Mouse (Mus musculus) liver, adult 2 months (tissue): ENCODE results near the gene Gnai2.

Source experiments
- CTCF ChIP-seq: fragments of 200-500 bp; IDR thresholded peaks from 2 replicates; pipeline ENCODE4 v1.5.1; 2011; ENCODE audit warnings: low read depth, low read length, control low read depth
- POLR2A ChIP-seq: fragments of 200-500 bp; IDR thresholded peaks from 2 replicates; pipeline ENCODE4 v1.6.1; 2011; ENCODE audit warnings: low read length, control low read depth; ENCODE audit not compliant: insufficient read depth; ENCODE audit errors: extremely low read depth

GRCm38 (mm10) chr9:107583174-107583573, 52.0 kb downstream of the Gnai2 start:
- no peak for TF ChIP-seq CTCF
- no peak for TF ChIP-seq POLR2A
